Mouse (Mus musculus) megakaryocyte, embryonic 14.5 days (primary cell): Measurements from ENCODE around the gene Eef1g.

Experiments used
- FLI1 ChIP-seq: IDR thresholded peaks from 2 replicates; pipeline ENCODE4 v1.6.1; 2012; ENCODE audit warnings: low read length, inconsistent platforms, mixed read lengths
- GATA1 ChIP-seq: IDR thresholded peaks from 3 replicates; pipeline ENCODE4 v1.6.1; 2012; ENCODE audit warnings: mixed read lengths, low read length, inconsistent platforms, borderline replicate concordance

- TF ChIP-seq GATA1 (no peak), FLI1 (no peak)
These were observed 23.7 kb downstream of the Eef1g start for GRCm38 (mm10) chr19:8990432-8991102.
